Mouse (Mus musculus): ENCODE measurements around the gene Sco1. TPM values are rescaled to one million over a fixed set of nuclear protein-coding genes. Genes with fewer than 3 reads are reported as not detected.
"Not testable (repeated sequence)": the region's sequence is repeated elsewhere in the genome, so short reads cannot be mapped to it uniquely, and the experiment has no call there.

Sco1 gene
- total RNA-seq (2021): 10 to 100 TPM; 21.5 to 22.6 TPM
- long read RNA-seq, experiment 1, transcript Sco1-201 (6 exons, 2,412 nt): major isoform, 9 of 11 reads
- long read RNA-seq, experiment 1, partial matches to known transcripts: 0 of 11 reads
- long read RNA-seq, experiment 1, other reads (novel, unspliced or antisense): 2 of 11 reads
- long read RNA-seq, experiment 2, transcript Sco1-201 (6 exons, 2,412 nt): major isoform, 7 of 9 reads
- long read RNA-seq, experiment 2, partial matches to known transcripts: 0 of 9 reads
- long read RNA-seq, experiment 2, other reads (novel, unspliced or antisense): 2 of 9 reads

DNA sequence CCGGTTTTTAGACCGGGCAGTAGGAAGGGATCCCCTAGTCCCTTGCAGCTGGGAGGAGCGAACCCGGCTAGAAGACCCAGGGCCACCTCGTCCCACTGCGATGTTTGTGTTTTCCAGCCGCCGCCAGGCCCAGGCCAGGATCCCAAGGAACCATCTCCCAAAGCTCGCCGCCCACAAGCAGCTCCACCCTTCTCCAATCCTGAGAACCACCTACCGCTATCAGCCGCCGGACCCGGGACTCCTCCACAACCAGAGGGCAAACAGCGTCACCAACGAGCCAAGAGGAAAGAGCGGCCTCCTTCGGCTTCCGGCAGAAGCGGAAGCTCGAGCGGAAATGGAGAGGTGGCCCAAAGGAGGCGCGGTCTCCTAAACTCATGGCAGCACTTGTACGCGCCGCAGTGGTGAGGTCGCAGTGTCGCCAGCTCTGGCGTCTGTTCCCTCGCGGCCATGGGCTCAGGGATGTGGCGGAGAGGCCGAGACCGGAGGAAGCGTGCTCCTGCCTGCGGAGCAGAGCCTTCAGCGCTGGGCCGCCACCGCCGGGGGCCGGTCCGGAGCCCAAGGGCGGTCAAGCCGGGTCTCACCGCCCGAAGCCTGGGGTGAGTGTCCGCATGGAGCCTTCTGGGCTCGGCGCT is at the start of gene Sco1, which contains the start of gene Adprm:
Gene Sco1 (plus strand): TSS at position 350 of the 632 bp plus-strand sequence.
Gene Adprm (minus strand): TSS at position 274 of the 632 bp plus-strand sequence.
- peak; percentile 93 to 96 for DNase-seq

DNA sequence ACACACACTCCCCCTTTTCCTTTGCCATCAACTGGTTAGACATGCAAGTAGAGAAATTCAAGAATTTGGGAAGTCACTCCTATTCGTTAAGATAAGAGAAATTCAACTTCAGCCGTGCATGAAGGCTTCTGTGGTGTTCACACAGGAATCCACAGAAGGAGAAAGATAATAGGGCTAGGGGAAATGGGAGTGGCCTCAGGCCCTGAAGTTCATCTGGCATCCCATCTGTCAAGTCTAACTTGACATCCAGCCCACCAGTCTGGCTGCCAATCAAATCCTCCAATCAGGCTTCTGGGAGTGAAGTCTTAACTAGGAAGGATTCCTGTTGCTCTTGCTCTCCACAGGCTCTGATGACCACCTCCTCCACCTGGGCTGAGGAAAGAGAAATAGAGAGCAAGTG is 49.6 kb upstream of the Sco1 start:
- no peak for DNase-seq

DNA sequence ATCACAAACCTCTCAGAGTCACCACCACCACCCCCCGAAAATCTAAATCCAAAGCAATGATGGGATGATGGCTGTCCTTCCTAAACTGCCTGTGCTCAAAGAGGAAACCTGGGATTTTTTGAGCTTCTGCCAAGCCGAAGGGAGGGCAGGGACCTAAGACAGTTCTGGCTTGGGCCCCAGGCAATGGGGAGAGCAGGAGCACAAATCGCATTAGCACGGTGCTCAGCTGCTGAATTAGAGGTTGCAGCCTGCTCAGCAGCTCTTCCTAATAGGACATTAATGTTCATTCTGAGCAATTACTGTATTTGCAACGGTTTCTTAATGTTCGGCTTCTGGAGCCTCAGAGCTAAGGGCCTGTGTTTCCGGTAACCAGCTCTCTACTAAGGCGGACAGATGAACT is 44.5 kb upstream of the Sco1 start:
- DNase-seq: no peak

DNA sequence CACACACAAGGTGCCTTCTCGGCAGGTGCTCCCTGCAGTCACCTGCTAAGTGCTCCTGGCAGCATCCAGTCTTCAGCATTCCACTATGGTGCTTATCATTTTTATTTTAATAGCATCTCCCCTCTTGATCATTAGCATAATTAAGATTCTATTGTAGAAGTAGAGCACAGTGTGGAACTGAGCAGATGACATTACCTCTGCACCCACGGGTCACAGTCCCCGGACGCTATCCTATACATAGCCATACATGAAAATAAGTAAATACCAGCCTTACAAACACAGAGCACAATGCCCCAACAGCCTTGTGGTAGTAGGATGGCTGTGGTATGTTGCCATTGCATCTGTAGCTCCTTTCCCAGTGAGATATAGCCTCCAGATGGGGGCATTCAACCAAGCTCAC is 43.9 kb upstream of the Sco1 start:
- DNase-seq: no peak

DNA sequence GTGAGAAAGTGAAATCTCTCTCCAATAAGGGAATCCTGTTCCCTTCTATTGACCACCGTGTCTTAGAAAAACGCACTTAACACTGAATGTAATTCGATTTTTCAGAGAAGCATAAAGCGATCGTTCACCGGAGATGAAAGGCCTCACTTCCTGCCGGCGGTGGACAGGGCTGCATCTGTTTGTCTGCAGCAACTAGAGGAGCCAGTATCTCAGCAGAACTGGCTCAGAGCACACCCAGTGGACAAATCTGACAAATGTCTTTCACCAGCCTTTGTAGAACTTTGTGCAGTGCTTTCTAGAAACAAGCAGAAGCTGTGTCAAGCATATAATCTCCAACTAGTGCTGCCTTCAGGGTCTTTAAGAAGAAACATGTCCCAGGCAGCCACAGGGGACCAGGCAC is 42.0 kb upstream of the Sco1 start:
- no peak for DNase-seq

- no peak for DNase-seq
Observed at GRCm38 (mm10) chr11:67011635-67012034, 40.8 kb upstream of the Sco1 start.

DNA sequence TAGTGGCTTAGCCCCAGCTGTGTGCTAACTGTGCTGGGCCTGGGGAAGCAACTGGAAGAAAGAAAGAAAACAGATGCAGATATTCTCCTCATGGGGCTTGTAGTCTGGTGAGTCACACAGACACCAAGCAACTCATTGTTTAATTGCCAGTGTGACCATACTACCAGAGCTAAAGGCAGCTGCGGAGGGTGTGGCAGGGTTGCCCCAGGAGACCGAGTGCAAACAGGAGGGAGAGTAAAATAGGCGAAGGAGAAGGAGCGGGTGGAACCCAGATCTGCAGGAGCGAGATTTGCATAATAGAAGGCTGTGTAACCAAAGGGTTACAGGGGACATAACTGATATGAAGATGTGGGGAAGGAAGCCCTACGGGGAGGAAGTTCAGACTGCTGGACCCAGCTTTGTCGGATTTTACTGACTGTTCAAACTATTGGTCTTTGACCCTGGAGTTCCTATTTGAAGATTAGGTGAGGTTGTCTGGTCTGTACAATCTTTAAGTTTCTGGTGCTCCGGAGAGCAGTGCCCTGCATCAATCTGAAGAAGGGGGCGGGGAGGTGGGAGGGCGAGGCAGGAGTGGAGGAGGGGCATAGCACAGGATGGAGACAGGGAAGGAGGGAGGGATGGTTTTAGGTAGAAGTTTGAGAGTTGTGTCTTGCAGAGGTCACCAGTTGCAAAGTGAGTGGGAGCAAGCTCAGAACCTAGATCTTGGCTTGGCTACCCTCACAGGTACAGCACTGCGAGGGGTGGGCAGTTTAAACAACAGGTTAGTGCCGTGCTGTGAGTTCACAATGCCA is 34.5 kb upstream of the Sco1 start:
- DNase-seq: peak in 1 of 2 experiments; percentile 60

DNA sequence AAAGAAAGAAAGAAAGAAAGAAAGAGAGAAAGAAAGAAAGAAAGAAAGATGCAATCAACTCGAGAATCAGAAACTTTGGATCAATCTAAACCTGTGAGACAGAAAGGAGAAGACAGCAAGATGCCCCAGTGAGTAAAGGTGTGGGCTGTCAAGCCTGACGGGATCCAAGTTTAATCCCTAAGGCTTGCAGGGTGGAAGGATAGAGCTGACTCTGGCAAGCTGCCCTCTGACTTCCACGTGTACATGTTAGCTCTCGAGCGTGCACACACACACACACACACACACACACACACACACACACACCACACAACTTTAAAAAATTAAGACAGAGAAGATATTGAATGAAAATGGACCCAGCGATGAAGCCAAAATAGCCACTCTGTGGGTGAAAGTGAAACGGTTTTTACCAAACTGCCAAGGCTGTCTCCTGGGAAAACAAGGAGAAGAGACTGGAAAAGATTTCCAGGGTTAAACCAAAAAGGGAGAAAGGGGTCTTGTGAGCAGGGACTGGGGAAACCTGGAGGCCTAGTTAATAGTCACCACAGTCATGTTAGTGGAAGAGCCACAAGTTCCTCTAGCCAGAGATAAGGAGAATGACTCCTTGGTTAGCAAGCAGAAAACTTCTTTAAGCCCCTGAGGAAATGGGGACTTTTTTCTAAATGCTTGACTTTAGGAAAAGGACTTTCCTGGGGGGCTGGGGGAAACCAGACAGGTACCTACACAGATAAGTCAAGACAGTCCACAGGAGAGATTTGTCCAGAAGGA is 32.6 kb upstream of the Sco1 start:
- DNase-seq: no peak

GRCm38 (mm10) chr11:67020948-67021347 is 31.5 kb upstream of the Sco1 start:
- peak; percentile 68 to 83 for DNase-seq

DNA sequence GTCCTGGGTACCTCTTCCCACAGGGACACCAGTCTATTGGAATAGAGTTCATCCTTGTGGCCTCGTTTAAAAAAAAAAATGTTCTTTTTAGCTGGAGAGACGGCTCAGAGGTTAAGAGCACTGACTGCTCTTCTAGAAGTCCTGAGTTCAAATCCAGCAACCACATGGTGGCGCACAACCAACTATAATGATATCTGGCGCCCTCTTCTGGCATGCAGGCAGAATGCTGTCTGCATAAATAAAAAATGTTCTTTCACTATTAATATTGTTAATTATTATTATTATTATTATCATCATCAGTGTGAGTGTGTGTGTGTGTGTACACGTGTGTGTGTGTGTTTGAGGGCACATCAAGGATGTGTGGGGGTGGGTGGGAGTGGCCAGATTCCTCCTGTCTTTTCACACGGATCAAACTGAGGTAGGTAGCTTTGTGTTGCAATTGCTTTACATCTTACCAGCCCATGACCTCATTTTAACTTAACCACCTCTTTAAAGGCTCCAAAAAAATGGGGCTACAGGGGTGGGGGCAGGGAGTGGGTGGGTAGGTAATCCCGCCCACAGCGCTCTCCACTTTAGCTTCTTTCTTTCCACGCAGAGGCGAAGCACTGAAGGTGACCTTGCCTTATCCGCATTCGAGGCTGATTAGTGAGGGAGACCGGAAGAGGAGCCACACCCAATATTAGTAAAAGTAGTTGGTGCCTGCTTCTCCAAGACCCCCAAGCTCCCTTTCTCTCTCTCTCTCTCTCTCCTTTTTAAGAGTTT is 29.9 kb upstream of the Sco1 start:
- peak in 1 of 2 experiments; percentile 42 for DNase-seq

GRCm38 (mm10) chr11:67023191-67023590 is 29.3 kb upstream of the Sco1 start:
- DNase-seq: not testable (repeated sequence)

DNA sequence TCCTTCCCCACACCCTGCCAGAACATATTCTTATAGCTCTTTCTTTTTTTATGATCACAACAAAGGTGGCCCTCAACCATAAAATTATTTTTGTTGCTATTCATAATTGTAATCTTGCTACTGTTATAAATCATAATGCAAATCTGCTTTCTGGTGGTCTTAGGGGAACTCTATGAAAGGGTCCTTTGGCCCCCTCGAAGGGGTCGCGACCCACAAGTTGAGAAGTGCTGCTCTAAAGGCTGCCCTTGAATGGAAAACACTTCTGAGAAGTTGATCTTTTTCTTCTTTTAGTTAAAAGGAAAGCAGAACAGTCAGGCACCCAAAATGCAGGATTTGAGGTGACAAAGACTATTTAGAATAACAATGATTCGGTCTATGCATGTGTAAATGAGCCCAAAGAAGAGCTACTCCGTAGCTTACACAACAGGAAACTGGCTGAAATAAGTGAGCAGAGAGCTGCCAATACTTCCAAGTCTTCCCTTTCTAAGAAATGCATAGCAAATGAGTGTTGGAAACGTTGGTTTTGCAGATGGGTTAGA is 28.6 kb upstream of the Sco1 start:
- no peak for DNase-seq

GRCm38 (mm10) chr11:67024867-67025477 is 27.5 kb upstream of the Sco1 start, which contains the start of gene Tmem220:
Gene Tmem220, plus strand, starts transcription at chr11:67025154.
- peak; percentile 95 to 96 for DNase-seq

DNA sequence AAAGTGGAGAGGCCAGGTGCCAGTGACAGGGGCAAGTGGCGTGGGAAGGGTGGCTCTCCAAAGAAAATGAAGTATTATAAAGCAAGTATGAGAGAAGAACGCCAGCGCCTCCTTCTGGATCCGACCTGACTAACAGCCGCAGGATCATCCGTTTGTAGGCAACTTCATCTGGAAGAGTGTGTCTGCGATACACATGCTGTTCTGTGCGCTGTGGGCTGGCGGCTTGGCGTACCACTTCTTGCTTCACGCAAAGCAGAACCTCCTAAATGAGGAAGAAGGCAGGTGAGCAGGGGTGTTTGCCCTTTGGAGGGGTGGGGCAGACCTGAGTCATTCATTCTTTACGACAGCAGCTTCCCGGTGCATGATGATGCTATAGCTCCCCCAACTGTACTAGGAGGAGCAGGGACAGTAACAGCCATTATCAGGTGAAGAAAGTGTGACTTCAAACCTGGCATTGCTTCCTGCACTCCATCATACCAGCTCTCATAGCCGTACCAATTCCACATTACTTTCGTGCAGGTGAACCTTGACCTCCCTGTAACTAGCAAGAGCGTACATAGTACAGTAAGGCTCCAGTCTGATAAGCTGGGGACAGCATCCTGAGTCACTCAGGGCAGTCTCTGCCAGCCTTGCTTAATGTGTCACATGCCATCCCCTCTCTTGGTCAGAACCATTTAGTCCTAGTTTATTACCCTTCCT is 21.4 kb upstream of the Sco1 start:
- no peak for DNase-seq

DNA sequence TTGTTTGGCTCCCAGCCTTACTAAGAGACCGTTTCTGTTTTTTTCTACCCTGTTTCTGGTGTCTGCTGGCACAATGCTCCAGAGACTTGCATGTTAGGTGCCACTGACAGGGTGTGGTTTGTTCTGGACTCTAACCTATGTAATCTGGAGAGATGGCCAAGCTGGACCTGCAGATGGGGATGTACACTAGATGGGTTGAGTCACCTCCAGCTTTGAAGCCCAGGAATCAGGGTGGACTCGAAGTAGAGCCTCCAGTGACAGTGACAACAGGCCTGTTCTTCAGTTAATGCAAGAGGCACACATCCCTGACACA is 20.9 kb upstream of the Sco1 start:
- no peak for DNase-seq

DNA sequence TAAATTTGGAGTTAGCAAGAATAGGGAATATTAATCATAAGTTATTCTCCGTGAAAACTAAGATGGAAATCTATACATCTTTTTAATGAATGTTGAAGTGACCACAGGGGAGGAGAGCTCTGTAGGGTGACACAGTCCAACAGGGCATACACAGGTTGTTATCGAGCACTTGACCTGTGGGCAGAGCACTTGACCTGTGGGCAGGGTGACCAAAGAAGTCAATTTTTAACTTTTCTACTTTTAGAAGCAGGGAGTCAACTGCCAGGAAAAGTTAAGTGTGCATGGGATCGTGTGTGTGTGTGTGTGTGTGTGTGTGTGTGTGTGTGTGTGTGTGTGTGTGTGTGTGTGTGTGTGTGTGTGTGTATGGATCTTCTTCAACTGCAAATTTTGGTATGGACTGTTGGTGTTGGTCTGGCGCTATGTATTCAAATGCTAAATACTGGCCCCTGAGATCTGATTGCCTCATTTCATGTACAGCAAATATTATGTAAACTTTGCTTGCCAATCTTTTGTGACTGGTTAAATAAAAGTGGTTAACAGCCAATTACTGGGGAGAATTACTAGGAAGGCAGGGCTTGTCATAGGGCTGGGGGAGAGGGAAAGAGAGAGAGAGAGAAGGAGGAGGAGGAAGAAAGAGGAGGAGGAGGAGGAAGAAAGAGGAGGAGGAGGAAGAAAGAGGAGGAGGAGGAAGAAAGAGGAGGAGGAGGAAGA is 17.5 kb upstream of the Sco1 start:
- DNase-seq: no peak

GRCm38 (mm10) chr11:67036229-67036628 is 16.2 kb upstream of the Sco1 start:
- no peak for DNase-seq

DNA sequence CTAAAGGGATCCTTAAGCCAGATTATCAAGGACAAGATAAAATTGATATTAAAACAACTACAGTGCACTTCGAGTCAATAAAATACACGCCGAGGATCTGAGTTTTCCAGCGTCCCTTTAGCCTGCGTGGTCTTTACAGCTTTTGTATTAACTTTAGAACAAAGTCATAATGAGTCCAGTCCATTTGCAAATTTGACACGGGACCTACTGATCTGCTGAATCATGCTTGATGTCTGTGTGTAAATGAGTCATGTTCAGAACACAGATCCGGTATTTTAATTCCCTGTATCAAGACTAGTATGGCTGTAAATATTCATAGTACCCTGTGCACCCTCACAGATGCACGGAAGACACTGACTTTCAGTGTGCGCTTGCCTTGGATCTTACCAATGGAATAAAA is 15.6 kb upstream of the Sco1 start:
- DNase-seq: no peak

GRCm38 (mm10) chr11:67039799-67040198 is 12.7 kb upstream of the Sco1 start:
- DNase-seq: no peak

GRCm38 (mm10) chr11:67040483-67040882 is 12.0 kb upstream of the Sco1 start:
- peak in 1 of 2 experiments; percentile 33 for DNase-seq

Data from heart, adult 18-20 months (tissue).